Mouse (Mus musculus): ENCODE data around the gene Zfand4.

Gene Zfand4

GRCm38 (mm10) chr6:116378892-116379291 is 114.9 kb downstream of the Zfand4 start:
- DNase-seq, result no peak

Measured in kidney, adult 18-20 months (tissue).